Mouse (Mus musculus) hindbrain, embryonic 11.5 days (tissue): ENCODE measurements at regions not wholly inside any gene's neighbourhood (a gene's known extent, or its start where the extent isn't known, plus 50 kb on each side); places are given as distances from the start of the nearest gene placed in this dataset.

ENCODE experiments used
- ATAC-seq: fragments of 200-750 bp; cut with Nextera tagmentation; 2 replicates; pipeline ENCODE4 v1.8.0; 2017; ENCODE audit warnings: mild to moderate bottlenecking, moderate TSS enrichment, moderate library complexity; ENCODE audit not compliant: low FRiP score
- DNase-seq: peaks from one replicate; pipeline ENCODE4 v3.0.0-alpha.2; 2015; ENCODE audit warnings: low spot score
- H3K27ac ChIP-seq: fragments of 300-500 bp; sonication (generic); 2 replicates; pipeline ENCODE4 v1.5.1; 2014; ENCODE audit warnings: mild to moderate bottlenecking, low read depth, low read length
- H3K27me3 ChIP-seq: fragments of 300-500 bp; sonication (generic); 2 replicates; pipeline ENCODE4 v1.6.1; 2014; ENCODE audit warnings: mild to moderate bottlenecking, low read length, moderate library complexity, mixed read lengths; ENCODE audit not compliant: control insufficient read depth, insufficient read depth
- H3K36me3 ChIP-seq: fragments of 300-500 bp; sonication (generic); 2 replicates; pipeline ENCODE4 v1.6.1; 2014; ENCODE audit warnings: mild to moderate bottlenecking, low read length, moderate library complexity, mixed read lengths; ENCODE audit not compliant: control insufficient read depth, insufficient read depth
- H3K4me1 ChIP-seq: fragments of 300-500 bp; sonication (generic); replicated peaks from 2 replicates; pipeline ENCODE4 v1.6.1; 2014; ENCODE audit warnings: low read length, mixed read lengths; ENCODE audit not compliant: control insufficient read depth, insufficient read depth
- H3K4me2 ChIP-seq: fragments of 300-500 bp; sonication (generic); replicated peaks from 2 replicates; pipeline ENCODE4 v1.6.1; 2014; ENCODE audit warnings: mild to moderate bottlenecking, low read depth, low read length
- H3K4me3 ChIP-seq: fragments of 300-500 bp; sonication (generic); 2 replicates; pipeline ENCODE4 v1.5.1; 2014; ENCODE audit warnings: low read depth, low read length
- H3K9ac ChIP-seq: fragments of 300-500 bp; sonication (generic); 2 replicates; pipeline ENCODE4 v1.6.1; 2014; ENCODE audit warnings: low read depth, low read length
- H3K9me3 ChIP-seq: fragments of 300-500 bp; sonication (generic); 2 replicates; pipeline ENCODE4 v1.6.1; 2016; ENCODE audit warnings: low read length; ENCODE audit not compliant: control insufficient read depth
- WGBS: fragments of 180-500 bp; shearing (Covaris S2); extraction: QIAGEN DNeasy Blood & Tissue Kit; methylation state at CpG from one replicate; pipeline ENCODE4 v1.1.7; 2014; 5-methylcytosine and 5-hydroxymethylcytosine counted together

DNA sequence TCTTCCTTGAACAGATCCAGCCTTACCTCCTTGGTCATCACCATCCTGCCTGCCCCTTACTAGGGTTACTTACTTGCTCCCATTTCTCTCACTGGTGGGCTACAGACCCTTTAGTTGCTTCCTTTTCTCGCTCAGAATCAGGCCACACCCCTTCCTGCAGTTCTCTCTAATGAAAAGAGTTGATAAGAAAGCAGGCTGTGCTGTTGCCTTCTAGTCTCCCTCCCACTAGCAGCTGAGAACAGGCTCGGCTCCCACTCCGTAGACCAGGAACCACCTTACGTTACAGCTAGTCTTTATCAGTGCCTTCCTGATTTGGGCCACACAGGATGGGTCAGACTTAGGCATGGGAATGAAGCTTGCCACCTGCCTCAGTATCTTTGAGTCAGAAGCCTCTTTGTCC is 117.3 kb upstream of the Azi2 start:
- WGBS = 61% methylated on average over 4 of the region's 4 CpGs
- Histone ChIP-seq H3K27ac (no peak overlapping the region), H3K9me3 (no peaks in the 10 kb centered on the region), H3K4me2 (no peak overlapping the region), H3K4me3 (no peak overlapping the region), H3K27me3 (no peaks in the 10 kb centered on the region), H3K36me3 (no peaks in the 10 kb centered on the region), H3K9ac (no peak overlapping the region), H3K4me1 (no peaks in the 10 kb centered on the region)
- ATAC-seq = no peak
- no peak for DNase-seq

- Histone ChIP-seq H3K4me1 (no peaks in the 10 kb centered on the region), H3K9ac (no peak overlapping the region), H3K27me3 (no peaks in the 10 kb centered on the region), H3K9me3 (no peaks in the 10 kb centered on the region), H3K36me3 (no peaks in the 10 kb centered on the region), H3K27ac (no peak overlapping the region), H3K4me2 (no peak overlapping the region), H3K4me3 (no peak overlapping the region)
- ATAC-seq (no peak), DNase-seq (no peak)
- WGBS = 88% methylated on average over 10 of the region's 10 CpGs
These were observed 132.3 kb upstream of the Azi2 start for GRCm38 (mm10) chr9:117907895-117908424.

DNA sequence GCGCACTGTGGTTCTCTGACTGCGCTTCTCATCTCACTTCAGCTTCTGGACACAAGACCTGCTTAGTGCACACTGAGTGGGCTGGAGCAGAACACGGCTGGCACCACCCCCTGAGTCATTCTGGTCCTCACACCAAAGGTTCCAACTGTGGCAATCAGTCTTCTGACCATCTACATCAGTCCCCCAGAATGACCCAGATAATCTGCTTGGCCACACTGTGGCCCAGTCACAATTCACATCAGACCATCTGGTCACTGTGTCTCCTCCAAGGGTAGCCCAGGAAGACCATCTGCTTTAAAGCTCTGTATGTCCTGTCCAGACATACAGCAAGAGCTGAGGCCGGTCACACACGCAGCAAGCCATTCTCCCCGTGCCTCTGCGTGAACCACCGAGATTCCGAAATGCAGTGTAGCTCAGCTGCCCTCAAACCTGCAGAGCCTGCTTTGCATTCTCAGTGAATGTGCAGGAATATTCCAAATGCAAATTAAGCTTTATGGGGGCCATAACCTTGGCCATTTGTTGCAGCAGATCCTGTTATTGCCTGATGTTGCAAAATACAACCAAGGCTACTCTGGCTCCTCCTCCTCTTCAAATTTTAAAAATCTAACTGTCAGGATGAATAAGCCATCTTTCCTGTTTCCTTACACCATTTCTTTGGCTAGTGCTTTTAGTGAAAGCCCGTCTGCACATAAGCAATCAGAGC is 135.1 kb upstream of the Azi2 start:
- Histone ChIP-seq H3K27me3 (no peaks in the 10 kb centered on the region), H3K4me2 (no peak overlapping the region), H3K27ac (no peak overlapping the region), H3K4me1 (no peaks in the 10 kb centered on the region), H3K4me3 (no peak overlapping the region), H3K9me3 (no peaks in the 10 kb centered on the region), H3K9ac (no peak overlapping the region), H3K36me3 (no peaks in the 10 kb centered on the region)
- no peak for DNase-seq
- ATAC-seq = no peak
- WGBS = 82% methylated on average over 10 of the region's 10 CpGs

GRCm38 (mm10) chr9:117904621-117905020 is 135.7 kb upstream of the Azi2 start:
- Histone ChIP-seq H3K27ac (no peak overlapping the region), H3K4me1 (no peaks in the 10 kb centered on the region), H3K4me3 (no peak overlapping the region), H3K36me3 (no peaks in the 10 kb centered on the region), H3K9ac (no peak overlapping the region), H3K27me3 (no peaks in the 10 kb centered on the region), H3K9me3 (no peaks in the 10 kb centered on the region), H3K4me2 (no peak overlapping the region)
- no peak for ATAC-seq
- no peak for DNase-seq
- WGBS = 85% methylated on average over 8 of the region's 8 CpGs

DNA sequence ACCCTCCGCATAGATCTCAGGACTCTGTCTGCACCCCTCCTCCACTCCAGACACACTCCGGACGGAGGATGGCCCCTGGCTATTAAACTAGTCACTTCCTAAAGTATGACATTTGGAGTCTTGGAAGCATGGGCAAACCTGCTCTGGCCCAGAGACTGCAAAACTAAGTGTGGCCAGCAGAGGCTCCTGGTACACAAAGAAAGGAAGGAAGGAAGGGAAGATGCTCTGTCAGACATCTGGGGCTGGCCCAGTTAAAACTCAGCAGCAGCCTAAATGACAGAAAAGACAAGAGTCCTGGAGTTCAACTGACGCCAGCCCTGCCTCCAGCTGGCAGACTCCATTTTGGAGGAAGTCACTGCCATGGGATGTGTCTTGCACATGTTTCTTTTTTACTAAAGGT is 137.3 kb upstream of the Azi2 start:
- Histone ChIP-seq H3K4me1 (no peaks in the 10 kb centered on the region), H3K4me3 (no peak overlapping the region), H3K36me3 (no peaks in the 10 kb centered on the region), H3K9ac (no peak overlapping the region), H3K27ac (no peak overlapping the region), H3K9me3 (no peaks in the 10 kb centered on the region), H3K4me2 (no peak overlapping the region), H3K27me3 (no peaks in the 10 kb centered on the region)
- WGBS = 58% methylated on average over 4 of the region's 4 CpGs
- DNase-seq = peak; percentile 36
- no peak for ATAC-seq

DNA sequence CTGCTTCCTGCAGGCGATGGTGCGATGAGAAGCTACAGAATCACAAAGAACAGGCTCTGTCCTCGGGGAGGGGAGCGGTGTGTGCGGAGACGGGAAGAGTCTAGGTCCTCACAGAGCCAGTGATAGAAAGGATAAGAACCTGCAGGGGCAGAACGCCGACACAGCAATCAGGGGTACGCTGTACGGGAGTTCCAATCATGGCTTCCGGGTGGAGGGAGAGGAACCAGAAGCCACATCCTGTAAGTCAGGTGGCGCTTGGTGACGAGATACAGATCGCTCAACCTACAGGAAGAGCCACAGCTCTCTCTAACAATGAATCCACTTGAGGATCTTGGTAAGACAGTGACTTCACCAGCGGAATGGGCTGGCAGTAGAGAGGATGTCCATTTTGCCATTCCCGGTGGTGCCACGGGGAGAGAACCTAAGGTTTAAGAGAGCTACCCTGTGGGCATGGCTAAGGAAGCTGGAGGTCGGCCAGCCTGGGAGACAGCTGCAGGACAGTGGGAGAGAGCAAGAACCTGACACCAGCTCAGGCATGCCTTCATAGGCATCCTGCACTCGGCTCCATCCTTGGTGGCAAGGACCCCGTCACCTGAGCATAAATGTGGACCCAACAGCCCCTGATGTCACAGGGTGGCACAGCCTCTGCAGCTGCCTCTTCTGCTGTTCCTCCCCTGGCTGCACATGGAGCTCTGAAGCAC is 137.9 kb upstream of the Azi2 start:
- H3K36me3 ChIP-seq = no peaks in the 10 kb centered on the region
- 0 out of 2 replicates have a peak overlapping the region, but pooled peaks have one; percentile 4 for H3K9ac ChIP-seq
- H3K9me3 ChIP-seq = no peaks in the 10 kb centered on the region
- no peak overlapping the region for H3K4me3 ChIP-seq
- ATAC-seq = no peak
- no peak overlapping the region for H3K27ac ChIP-seq
- H3K4me2 ChIP-seq = no peak overlapping the region
- no peaks in the 10 kb centered on the region for H3K27me3 ChIP-seq
- WGBS = 89% methylated on average over 20 of the region's 20 CpGs
- no peaks in the 10 kb centered on the region for H3K4me1 ChIP-seq
- DNase-seq = no peak

- no peak overlapping the region for H3K4me3 ChIP-seq
- ATAC-seq = no peak
- WGBS = 86% methylated on average over 12 of the region's 12 CpGs
- H3K27me3 ChIP-seq = no peaks in the 10 kb centered on the region
- H3K9me3 ChIP-seq = no peaks in the 10 kb centered on the region
- no peak overlapping the region for H3K9ac ChIP-seq
- H3K36me3 ChIP-seq = no peaks in the 10 kb centered on the region
- H3K4me2 ChIP-seq = no peak overlapping the region
- DNase-seq = no peak
- H3K4me1 ChIP-seq = no peaks in the 10 kb centered on the region
- no peak overlapping the region for H3K27ac ChIP-seq
These were observed 139.7 kb upstream of the Azi2 start for GRCm38 (mm10) chr9:117900631-117901030.

GRCm38 (mm10) chr9:117896517-117896916 is 143.8 kb upstream of the Azi2 start:
- ATAC-seq (no peak), DNase-seq (no peak)
- H3K27ac ChIP-seq = no peak overlapping the region
- H3K4me2 ChIP-seq = no peak overlapping the region
- H3K36me3 ChIP-seq = no peaks in the 10 kb centered on the region
- no peak overlapping the region for H3K9ac ChIP-seq
- no peaks in the 10 kb centered on the region for H3K27me3 ChIP-seq
- H3K4me1 ChIP-seq = no peaks in the 10 kb centered on the region
- 70% methylated on average over 8 of the region's 8 CpGs for WGBS
- no peaks in the 10 kb centered on the region for H3K9me3 ChIP-seq
- H3K4me3 ChIP-seq = no peak overlapping the region

DNA sequence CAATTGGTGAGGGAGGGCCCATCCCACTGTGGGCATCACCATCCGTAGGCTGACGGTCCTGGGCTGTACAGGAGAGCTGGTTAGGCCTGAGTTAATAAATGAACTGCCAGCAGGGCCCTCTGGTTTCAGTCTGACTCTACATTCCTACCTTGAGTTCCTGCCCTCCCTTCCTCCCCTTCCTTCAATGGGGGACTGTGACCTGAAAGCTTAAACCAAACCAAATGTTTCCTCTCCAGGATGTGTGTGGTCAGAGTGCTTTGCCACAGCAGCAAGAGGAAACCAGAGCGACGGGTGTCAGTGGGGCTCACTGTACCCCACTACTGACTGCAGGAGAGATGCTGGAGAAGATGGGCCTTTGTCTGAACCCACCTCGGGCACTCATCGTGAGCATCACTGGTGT is 147.7 kb upstream of the Azi2 start:
- Histone ChIP-seq H3K4me2 (no peak overlapping the region), H3K9ac (no peak overlapping the region), H3K9me3 (no peaks in the 10 kb centered on the region), H3K27ac (no peak overlapping the region), H3K27me3 (no peaks in the 10 kb centered on the region), H3K36me3 (no peaks in the 10 kb centered on the region), H3K4me1 (no peaks in the 10 kb centered on the region), H3K4me3 (no peak overlapping the region)
- DNase-seq = no peak
- no peak for ATAC-seq
- 83% methylated on average over 6 of the region's 6 CpGs for WGBS
